Mouse (Mus musculus): ENCODE measurements around the gene Krt77. TPM values are rescaled to one million over a fixed set of nuclear protein-coding genes. Genes with fewer than 3 reads are reported as not detected.

The Krt77 gene
- polyA plus RNA-seq (2014; fragmentation: Illumina TruSeq; extraction: RNeasy Lipid Tissue Mini Kit (QIAGEN cat#74804); ENCODE audit: low read depth, low replicate concordance), result not detected

GRCm38 (mm10) chr15:101869431-101869830, at the start of gene Krt77:
Gene Krt77 (minus strand): TSS chr15:101869705.

GRCm38 (mm10) chr15:101892820-101893219, 23.3 kb upstream of the Krt77 start, which contains the start of gene Krt76:
Gene Krt76 (minus strand): TSS chr15:101892920.

GRCm38 (mm10) chr15:101850694-101851093, 18.8 kb downstream of the Krt77 start, which contains the start of gene Krt1:
Gene Krt1 (minus strand): TSS chr15:101850794.

GRCm38 (mm10) chr15:101817875-101818274, 51.6 kb downstream of the Krt77 start, which contains the start of gene Krt2:
Gene Krt2 (minus strand): TSS chr15:101818169.

Other genes with a start within 250 kb of the Krt77 start
- not detected for gene Gm5414, start 241.5 kb downstream of the Krt77 start, polyA plus RNA-seq (2014; fragmentation: Illumina TruSeq; extraction: RNeasy Lipid Tissue Mini Kit (QIAGEN cat#74804); ENCODE audit: low read depth, low replicate concordance)
- gene Gm5478, start 222.3 kb downstream of the Krt77 start, polyA plus RNA-seq (2014; fragmentation: Illumina TruSeq; extraction: RNeasy Lipid Tissue Mini Kit (QIAGEN cat#74804); ENCODE audit: low read depth, low replicate concordance), result not detected
- not detected for gene Krt6b, start 189.4 kb downstream of the Krt77 start, polyA plus RNA-seq (2014; fragmentation: Illumina TruSeq; extraction: RNeasy Lipid Tissue Mini Kit (QIAGEN cat#74804); ENCODE audit: low read depth, low replicate concordance)
- not detected for gene Krt6a, start 175.4 kb downstream of the Krt77 start, polyA plus RNA-seq (2014; fragmentation: Illumina TruSeq; extraction: RNeasy Lipid Tissue Mini Kit (QIAGEN cat#74804); ENCODE audit: low read depth, low replicate concordance)
- not detected for gene Krt5, start 156.8 kb downstream of the Krt77 start, polyA plus RNA-seq (2014; fragmentation: Illumina TruSeq; extraction: RNeasy Lipid Tissue Mini Kit (QIAGEN cat#74804); ENCODE audit: low read depth, low replicate concordance)
- not detected for gene Krt71, start 126.6 kb downstream of the Krt77 start, polyA plus RNA-seq (2014; fragmentation: Illumina TruSeq; extraction: RNeasy Lipid Tissue Mini Kit (QIAGEN cat#74804); ENCODE audit: low read depth, low replicate concordance)
- gene Krt72, start 83.2 kb downstream of the Krt77 start, polyA plus RNA-seq (2014; fragmentation: Illumina TruSeq; extraction: RNeasy Lipid Tissue Mini Kit (QIAGEN cat#74804); ENCODE audit: low read depth, low replicate concordance), result not detected
- not detected for gene Krt73, start 67.4 kb downstream of the Krt77 start, polyA plus RNA-seq (2014; fragmentation: Illumina TruSeq; extraction: RNeasy Lipid Tissue Mini Kit (QIAGEN cat#74804); ENCODE audit: low read depth, low replicate concordance)
- not detected for gene Krt2, start 51.5 kb downstream of the Krt77 start, polyA plus RNA-seq (2014; fragmentation: Illumina TruSeq; extraction: RNeasy Lipid Tissue Mini Kit (QIAGEN cat#74804); ENCODE audit: low read depth, low replicate concordance)
- not detected for gene Krt1, start 18.9 kb downstream of the Krt77 start, polyA plus RNA-seq (2014; fragmentation: Illumina TruSeq; extraction: RNeasy Lipid Tissue Mini Kit (QIAGEN cat#74804); ENCODE audit: low read depth, low replicate concordance)
- gene Krt76, start 23.2 kb upstream of the Krt77 start, polyA plus RNA-seq (2014; fragmentation: Illumina TruSeq; extraction: RNeasy Lipid Tissue Mini Kit (QIAGEN cat#74804); ENCODE audit: low read depth, low replicate concordance), result not detected
- gene Krt4, start 55.0 kb upstream of the Krt77 start, polyA plus RNA-seq (2014; fragmentation: Illumina TruSeq; extraction: RNeasy Lipid Tissue Mini Kit (QIAGEN cat#74804); ENCODE audit: low read depth, low replicate concordance), result not detected
- not detected for gene Krt79, start 70.6 kb upstream of the Krt77 start, polyA plus RNA-seq (2014; fragmentation: Illumina TruSeq; extraction: RNeasy Lipid Tissue Mini Kit (QIAGEN cat#74804); ENCODE audit: low read depth, low replicate concordance)
- not detected for gene Krt78, start 84.6 kb upstream of the Krt77 start, polyA plus RNA-seq (2014; fragmentation: Illumina TruSeq; extraction: RNeasy Lipid Tissue Mini Kit (QIAGEN cat#74804); ENCODE audit: low read depth, low replicate concordance)
- gene Krt8, start 134.8 kb upstream of the Krt77 start, polyA plus RNA-seq (2014; fragmentation: Illumina TruSeq; extraction: RNeasy Lipid Tissue Mini Kit (QIAGEN cat#74804); ENCODE audit: low read depth, low replicate concordance), result 4.4 TPM
- gene Krt18, start 158.5 kb upstream of the Krt77 start, polyA plus RNA-seq (2014; fragmentation: Illumina TruSeq; extraction: RNeasy Lipid Tissue Mini Kit (QIAGEN cat#74804); ENCODE audit: low read depth, low replicate concordance), result 1.5 TPM
- 196 TPM for gene Eif4b, start 204.1 kb upstream of the Krt77 start, polyA plus RNA-seq (2014; fragmentation: Illumina TruSeq; extraction: RNeasy Lipid Tissue Mini Kit (QIAGEN cat#74804); ENCODE audit: low read depth, low replicate concordance)
- gene Tns2, start 230.7 kb upstream of the Krt77 start, polyA plus RNA-seq (2014; fragmentation: Illumina TruSeq; extraction: RNeasy Lipid Tissue Mini Kit (QIAGEN cat#74804); ENCODE audit: low read depth, low replicate concordance), result 32.3 TPM